Mouse (Mus musculus) spleen, adult 2 months (tissue): ENCODE measurements at regions not wholly inside any gene's neighbourhood (a gene's known extent, or its start where the extent isn't known, plus 50 kb on each side); places are given as distances from the start of the nearest gene placed in this dataset.

Experiments used
- DNase-seq, 2 experiments: peaks; one replicate each; pipeline versions ENCODE4 v3.0.0 to v3.0.0-alpha.2; 2012 to 2021; ENCODE audit warnings: low spot score in 2 of 2, low read depth in 1 of 2
- H3K27ac ChIP-seq: fragments of 200-500 bp; 2 replicates; pipeline ENCODE4 v1.5.1; 2012; ENCODE audit warnings: low read length, inconsistent platforms; ENCODE audit not compliant: insufficient read depth
- H3K27me3 ChIP-seq: fragments of 200-500 bp; 2 replicates; pipeline ENCODE4 v1.6.1; 2012; ENCODE audit warnings: mild to moderate bottlenecking, moderate library complexity, low read length, inconsistent platforms; ENCODE audit not compliant: control insufficient read depth, insufficient read depth
- H3K36me3 ChIP-seq: fragments of 200-500 bp; 2 replicates; pipeline ENCODE4 v1.6.1; 2012; ENCODE audit warnings: mild to moderate bottlenecking, low read length, inconsistent platforms; ENCODE audit not compliant: control insufficient read depth, insufficient read depth
- H3K4me1 ChIP-seq: fragments of 200-500 bp; 2 replicates; pipeline ENCODE4 v1.6.1; 2011; ENCODE audit warnings: inconsistent platforms; ENCODE audit not compliant: control insufficient read depth, insufficient read depth, insufficient read length
- H3K4me3 ChIP-seq: fragments of 200-500 bp; 2 replicates; pipeline ENCODE4 v1.5.1; 2011; ENCODE audit warnings: mild to moderate bottlenecking, inconsistent platforms; ENCODE audit not compliant: insufficient read depth, insufficient read length; ENCODE audit errors: extremely low read depth
- CTCF ChIP-seq: fragments of 200-500 bp; IDR thresholded peaks from 2 replicates; pipeline ENCODE4 v1.5.1; 2011; ENCODE audit warnings: mild to moderate bottlenecking, inconsistent platforms; ENCODE audit not compliant: insufficient read depth, insufficient read length, insufficient replicate concordance; ENCODE audit errors: extremely low read depth
- POLR2A ChIP-seq: fragments of 200-500 bp; IDR thresholded peaks from 2 replicates; pipeline ENCODE4 v1.6.1; 2011; ENCODE audit warnings: low read depth, low read length, inconsistent platforms
- WGBS: fragments of 180-500 bp; shearing (Covaris S2); methylation state at CpG from one replicate; pipeline ENCODE4 v1.1.7; 2018; 5-methylcytosine and 5-hydroxymethylcytosine counted together

GRCm38 (mm10) chr15:67027751-67028150 is 527.0 kb upstream of the Lrrc6 start:
- Histone ChIP-seq H3K27ac (no peak overlapping the region), H3K36me3 (no peaks in the 10 kb centered on the region), H3K27me3 (no peaks in the 10 kb centered on the region), H3K4me1 (peaks cover 5% of the 10 kb centered on the region), H3K4me3 (no peak overlapping the region)
- DNase-seq, result no peak
- 65% methylated on average over 2 of the region's 2 CpGs for WGBS
- TF ChIP-seq CTCF (no peak), POLR2A (no peak)

GRCm38 (mm10) chr15:67025746-67026145 is 525.0 kb upstream of the Lrrc6 start:
- Histone ChIP-seq H3K4me3 (no peak overlapping the region), H3K27me3 (no peaks in the 10 kb centered on the region), H3K27ac (no peak overlapping the region), H3K4me1 (no peaks in the 10 kb centered on the region), H3K36me3 (no peaks in the 10 kb centered on the region)
- 94% methylated on average over 4 of the region's 4 CpGs for WGBS
- TF ChIP-seq CTCF (no peak), POLR2A (no peak)
- no peak for DNase-seq

GRCm38 (mm10) chr15:67024386-67024785 is 523.7 kb upstream of the Lrrc6 start:
- H3K4me1 ChIP-seq, result peaks cover under 1% of the 10 kb centered on the region; the same call in 1 of the 2 replicates
- H3K4me3 ChIP-seq, result no peak overlapping the region
- DNase-seq, result no peak
- H3K36me3 ChIP-seq, result no peaks in the 10 kb centered on the region
- 60% methylated on average over 2 of the region's 2 CpGs for WGBS
- no peak overlapping the region for H3K27ac ChIP-seq
- no peaks in the 10 kb centered on the region for H3K27me3 ChIP-seq
- TF ChIP-seq CTCF (no peak), POLR2A (no peak)

GRCm38 (mm10) chr15:67023081-67023480 is 522.4 kb upstream of the Lrrc6 start:
- Histone ChIP-seq H3K4me3 (no peak overlapping the region), H3K27ac (no peak overlapping the region), H3K36me3 (no peaks in the 10 kb centered on the region), H3K27me3 (no peaks in the 10 kb centered on the region), H3K4me1 (peaks cover 10% of the 10 kb centered on the region; the same call in 1 of the 2 replicates)
- WGBS, result 92% methylated on average over 1 of the region's 1 CpGs
- no peak for TF ChIP-seq CTCF
- no peak for TF ChIP-seq POLR2A
- DNase-seq, result no peak

- Histone ChIP-seq H3K27ac (no peak overlapping the region), H3K36me3 (no peaks in the 10 kb centered on the region), H3K4me3 (no peak overlapping the region), H3K27me3 (no peaks in the 10 kb centered on the region), H3K4me1 (peaks cover 13% of the 10 kb centered on the region)
- TF ChIP-seq POLR2A (no peak), CTCF (no peak)
- DNase-seq, result no peak
- 94% methylated on average over 5 of the region's 5 CpGs for WGBS
These were observed 520.7 kb upstream of the Lrrc6 start for GRCm38 (mm10) chr15:67021391-67021790.

GRCm38 (mm10) chr15:67019891-67020290 is 519.2 kb upstream of the Lrrc6 start:
- Histone ChIP-seq H3K27ac (no peak overlapping the region), H3K4me3 (no peak overlapping the region), H3K36me3 (no peaks in the 10 kb centered on the region), H3K27me3 (no peaks in the 10 kb centered on the region), H3K4me1 (peaks cover 13% of the 10 kb centered on the region)
- TF ChIP-seq POLR2A, result no peak
- no peak for TF ChIP-seq CTCF
- DNase-seq, result no peak
- 87% methylated on average over 1 of the region's 1 CpGs for WGBS

GRCm38 (mm10) chr15:67019194-67019661 is 518.5 kb upstream of the Lrrc6 start:
- H3K4me3 ChIP-seq, result no peak overlapping the region

More at GRCm38 (mm10) chr15:67019194-67019661, 518.5 kb upstream of the Lrrc6 start:
- H3K27me3 ChIP-seq, result no peaks in the 10 kb centered on the region
- H3K36me3 ChIP-seq, result no peaks in the 10 kb centered on the region
- 80% methylated on average over 6 of the region's 6 CpGs for WGBS
- TF ChIP-seq POLR2A, result no peak
- TF ChIP-seq CTCF, result no peak
- DNase-seq, result no peak
- no peak overlapping the region for H3K27ac ChIP-seq
- peaks cover 13% of the 10 kb centered on the region for H3K4me1 ChIP-seq
